Mouse (Mus musculus) NIH3T3 (cell line): Measurements from ENCODE around the gene Agrp.

Experiments used
- DNase-seq: peaks from one replicate; pipeline ENCODE4 v3.0.0-alpha.2; 2012; ENCODE audit warnings: low read depth

Agrp gene

GRCm38 (mm10) chr8:105636963-105637510 lies at the start of gene Agrp:
Gene Agrp, minus strand, starts transcription at chr8:105637393.
- DNase-seq = peak; percentile 56

- no peak for DNase-seq
These were observed 49.4 kb upstream of the Agrp start for GRCm38 (mm10) chr8:105686551-105686950.

GRCm38 (mm10) chr8:105685796-105686308 lies 48.7 kb upstream of the Agrp start, which contains the start of gene Carmil2:
Gene Carmil2, plus strand, starts transcription at chr8:105686274.
- DNase-seq = peak; percentile 60

- no peak for DNase-seq
These were observed 48.1 kb upstream of the Agrp start for GRCm38 (mm10) chr8:105685325-105685724.

GRCm38 (mm10) chr8:105677891-105678290 lies 40.7 kb upstream of the Agrp start:
- DNase-seq = peak; percentile 44

- peak; percentile 70 for DNase-seq
These were observed 24.0 kb upstream of the Agrp start for GRCm38 (mm10) chr8:105661167-105661566.

- DNase-seq = no peak
These were observed 20.4 kb upstream of the Agrp start for GRCm38 (mm10) chr8:105657641-105658040.

GRCm38 (mm10) chr8:105648929-105649328 lies 11.7 kb upstream of the Agrp start:
- DNase-seq = peak; percentile 21

- DNase-seq = no peak
These were observed 8.0 kb upstream of the Agrp start for GRCm38 (mm10) chr8:105645205-105645604.

- peak; percentile 80 for DNase-seq
These were observed 3.3 kb upstream of the Agrp start for GRCm38 (mm10) chr8:105640511-105640910.

- no peak for DNase-seq
These were observed 2.6 kb upstream of the Agrp start for GRCm38 (mm10) chr8:105639835-105640234.

GRCm38 (mm10) chr8:105638510-105638909 lies 1.3 kb upstream of the Agrp start:
- no peak for DNase-seq

GRCm38 (mm10) chr8:105637601-105638041 lies 428 bp upstream of the Agrp start:
- peak; percentile 71 for DNase-seq

GRCm38 (mm10) chr8:105636018-105636962 lies 903 bp downstream of the Agrp start, which contains the start of gene Ctcf:
Gene Ctcf, plus strand, starts transcription at chr8:105636568.
- DNase-seq = peak; percentile 96

GRCm38 (mm10) chr8:105635481-105635880 lies 1.7 kb downstream of the Agrp start:
- no peak for DNase-seq

- no peak for DNase-seq
These were observed 2.3 kb downstream of the Agrp start for GRCm38 (mm10) chr8:105634771-105635458.

- no peak for DNase-seq
These were observed 7.9 kb downstream of the Agrp start for GRCm38 (mm10) chr8:105629337-105629736.

- DNase-seq = no peak
These were observed 11.1 kb downstream of the Agrp start for GRCm38 (mm10) chr8:105626086-105626485.

GRCm38 (mm10) chr8:105624831-105625230 lies 12.4 kb downstream of the Agrp start:
- no peak for DNase-seq

- no peak for DNase-seq
These were observed 12.8 kb downstream of the Agrp start for GRCm38 (mm10) chr8:105624401-105624800.

GRCm38 (mm10) chr8:105623679-105624245 lies 13.4 kb downstream of the Agrp start:
- DNase-seq = no peak

GRCm38 (mm10) chr8:105623118-105623517 lies 14.1 kb downstream of the Agrp start:
- no peak for DNase-seq
